Mouse (Mus musculus) CH12.LX (cell line): ENCODE measurements around the gene Mettl26. TPM values are rescaled to one million over a fixed set of nuclear protein-coding genes. Genes with fewer than 3 reads are reported as not detected.

Experiments used
- DNase-seq: peaks from one replicate; pipeline ENCODE4 v3.0.0-alpha.2; 2013; ENCODE audit errors: extremely low read depth
- H3K27ac ChIP-seq: 2 replicates; pipeline ENCODE4 v1.5.1; 2012; ENCODE audit warnings: low read depth, mild to moderate bottlenecking, control low read depth, moderate library complexity; ENCODE audit not compliant: insufficient read depth
- H3K27me3 ChIP-seq: replicated peaks from 2 replicates; pipeline ENCODE3; 2012; ENCODE audit warnings: inconsistent platforms
- H3K36me3 ChIP-seq, 2 experiments: replicated peaks in 1 of 2; 2 replicates each; pipeline versions ENCODE3 to v1.6.1; 2012; ENCODE audit warnings: inconsistent platforms in 1 of 2, low read length in 1 of 2, mild to moderate bottlenecking in 1 of 2, mixed read lengths in 1 of 2, moderate library complexity in 1 of 2; ENCODE audit not compliant: control insufficient read depth in 1 of 2, insufficient read depth in 1 of 2
- H3K4me1 ChIP-seq, 2 experiments: 2 replicates each; pipeline ENCODE4 v1.6.1; 2012; ENCODE audit warnings: inconsistent platforms in 1 of 2, moderate library complexity in 1 of 2; ENCODE audit not compliant: insufficient read depth in 2 of 2, control insufficient read depth in 1 of 2
- H3K4me2 ChIP-seq: 2 replicates; pipeline ENCODE4 v1.6.1; 2012; ENCODE audit warnings: low read depth, mild to moderate bottlenecking, control low read depth; ENCODE audit not compliant: poor library complexity, insufficient read depth, severe bottlenecking
- H3K4me3 ChIP-seq, 3 experiments: fragments of 150-350 bp in 1 of 3; sonication (generic) in 1 of 3; replicated peaks in 1 of 3; 2 replicates each; pipeline versions ENCODE3 to v1.5.1; 2011 to 2012; ENCODE audit warnings: low read depth in 2 of 3, low read length in 2 of 3, mild to moderate bottlenecking in 2 of 3, moderate library complexity in 2 of 3, control low read depth in 1 of 3, improper control_type of control experiment in 1 of 3, inconsistent platforms in 1 of 3, mixed read lengths in 1 of 3; ENCODE audit not compliant: poor library complexity in 1 of 3
- H3K79me2 ChIP-seq: replicated peaks from 2 replicates; pipeline ENCODE4 v1.6.1; 2012; ENCODE audit warnings: mild to moderate bottlenecking, moderate library complexity; ENCODE audit not compliant: control insufficient read depth, poor library complexity, insufficient read depth, severe bottlenecking; ENCODE audit errors: extremely low read depth
- H3K9ac ChIP-seq: 2 replicates; pipeline ENCODE4 v1.6.1; 2012; ENCODE audit warnings: low read depth, mild to moderate bottlenecking, control low read depth, moderate library complexity; ENCODE audit not compliant: insufficient read depth
- H3K9me3 ChIP-seq: replicated peaks from 2 replicates; pipeline ENCODE3; 2012; ENCODE audit warnings: low read length, inconsistent platforms, mixed read lengths
- BHLHE40 ChIP-seq: IDR thresholded peaks from 2 replicates; pipeline ENCODE4 v1.6.1; 2011; ENCODE audit warnings: mild to moderate bottlenecking, low read depth, low read length, improper control_type of control experiment
- CHD2 ChIP-seq: IDR thresholded peaks from 2 replicates; pipeline ENCODE4 v1.6.1; 2011; ENCODE audit warnings: low read length, improper control_type of control experiment
- CTCF ChIP-seq, 2 experiments: IDR thresholded peaks in 1 of 2; conservative IDR thresholded peaks in 1 of 2; 2 replicates each; pipeline ENCODE4 v1.5.1; 2011 to 2012; ENCODE audit warnings: low read depth in 2 of 2, low read length in 2 of 2, improper control_type of control experiment in 1 of 2, inconsistent platforms in 1 of 2, mild to moderate bottlenecking in 1 of 2, moderate library complexity in 1 of 2
- ELF1 ChIP-seq: IDR thresholded peaks from 2 replicates; pipeline ENCODE4 v1.6.1; 2014; ENCODE audit warnings: low read depth, mild to moderate bottlenecking, inconsistent platforms, low read length, improper control_type of control experiment
- EP300 ChIP-seq: IDR thresholded peaks from 2 replicates; pipeline ENCODE4 v1.6.1; 2011; ENCODE audit warnings: low read length, improper control_type of control experiment
- ETS1 ChIP-seq: conservative IDR thresholded peaks from 2 replicates; pipeline ENCODE4 v1.6.1; 2012; ENCODE audit warnings: low read depth, mild to moderate bottlenecking, inconsistent platforms, low read length, improper control_type of control experiment, moderate library complexity
- HCFC1 ChIP-seq: IDR thresholded peaks from 2 replicates; pipeline ENCODE4 v1.6.1; 2012; ENCODE audit warnings: low read depth, mild to moderate bottlenecking, inconsistent platforms, low read length, improper control_type of control experiment
- IRF4 ChIP-seq: IDR thresholded peaks from 2 replicates; pipeline ENCODE4 v1.6.1; 2014; ENCODE audit warnings: low read depth, mild to moderate bottlenecking, inconsistent platforms, low read length, improper control_type of control experiment
- MAFK ChIP-seq: IDR thresholded peaks from 2 replicates; pipeline ENCODE4 v1.6.1; 2011; ENCODE audit warnings: low read length, improper control_type of control experiment; ENCODE audit not compliant: insufficient replicate concordance
- MEF2A ChIP-seq: IDR thresholded peaks from 2 replicates; pipeline ENCODE4 v1.6.1; 2014; ENCODE audit warnings: low read depth, mild to moderate bottlenecking, inconsistent platforms, low read length, improper control_type of control experiment, borderline replicate concordance
- MXI1 ChIP-seq: IDR thresholded peaks from 2 replicates; pipeline ENCODE4 v1.6.1; 2011; ENCODE audit warnings: mild to moderate bottlenecking, low read depth, low read length, improper control_type of control experiment
- NRF1 ChIP-seq: IDR thresholded peaks from 2 replicates; pipeline ENCODE4 v1.6.1; 2014; ENCODE audit warnings: low read depth, mild to moderate bottlenecking, inconsistent platforms, low read length, improper control_type of control experiment, moderate library complexity
- POLR2A ChIP-seq: IDR thresholded peaks from 2 replicates; pipeline ENCODE4 v1.6.1; 2011; ENCODE audit warnings: low read depth, mild to moderate bottlenecking, improper control_type of control experiment, low read length
- POLR2AphosphoS2 ChIP-seq: IDR thresholded peaks from 2 replicates; pipeline ENCODE4 v1.6.1; 2011; ENCODE audit warnings: low read depth, low read length, improper control_type of control experiment
- RAD21 ChIP-seq: IDR thresholded peaks from 2 replicates; pipeline ENCODE4 v1.6.1; 2011; ENCODE audit warnings: low read depth, mild to moderate bottlenecking, low read length, improper control_type of control experiment, moderate library complexity
- RCOR1 ChIP-seq: conservative IDR thresholded peaks from 2 replicates; pipeline ENCODE4 v1.6.1; 2012; ENCODE audit warnings: low read depth, mild to moderate bottlenecking, inconsistent platforms, low read length, improper control_type of control experiment
- SMC3 ChIP-seq: IDR thresholded peaks from 2 replicates; pipeline ENCODE4 v1.6.1; 2011; ENCODE audit warnings: low read depth, low read length, improper control_type of control experiment
- TCF12 ChIP-seq: IDR thresholded peaks from 2 replicates; pipeline ENCODE4 v1.6.1; 2014; ENCODE audit warnings: low read depth, mild to moderate bottlenecking, inconsistent platforms, low read length, improper control_type of control experiment
- USF1 ChIP-seq: IDR thresholded peaks from 2 replicates; pipeline ENCODE4 v1.6.1; 2014; ENCODE audit warnings: low read depth, mild to moderate bottlenecking, inconsistent platforms, low read length, improper control_type of control experiment
- USF2 ChIP-seq: conservative IDR thresholded peaks from 2 replicates; pipeline ENCODE4 v1.6.1; 2011; ENCODE audit warnings: low read depth, low read length, improper control_type of control experiment
- ZC3H11A ChIP-seq: IDR thresholded peaks from 2 replicates; pipeline ENCODE4 v1.6.1; 2012; ENCODE audit warnings: low read depth, mild to moderate bottlenecking, inconsistent platforms, low read length, improper control_type of control experiment
- dilution Hi-C: fragments of 300-500 bp; cut with MboI; formaldehyde crosslinking; loops from 2 replicates; pipeline ENCODE4 v1.14.3; 2020; ENCODE audit warnings: low sequenced_read_pairs; ENCODE audit not compliant: extremely low pct_unique_long_range_greater_than_20kb, extremely low pct_ligation_motif_present
- in situ Hi-C: fragments of 300-500 bp; cut with MboI; formaldehyde crosslinking; loops from 3 replicates; pipeline ENCODE4 v1.14.3; 2019; ENCODE audit warnings: low sequenced_read_pairs, low pct_ligation_motif_present, low pct_unique_long_range_greater_than_20kb, mixed read lengths
- polyA plus RNA-seq: library from polyadenylated mRNA; unstranded; fragments of >175 nt; gene quantifications from 2 replicates; pipeline ENCODE4 v1.2.1, GENCODE M21; 2012; ENCODE audit warnings: low read depth; ENCODE audit not compliant: insufficient read length
- total RNA-seq, 2 experiments: library from RNA; depleted of rRNA; stranded (reverse); fragments of 300-350 nt in 1 of 2; fragments of >200 nt in 1 of 2; gene quantifications; 2 replicates each; pipeline ENCODE4 v1.2.3; 2012 to 2014

Mettl26 gene
- total and polyA plus RNA-seq, 3 experiments: 29.8 to 52.5 (median 33.0) TPM

DNA sequence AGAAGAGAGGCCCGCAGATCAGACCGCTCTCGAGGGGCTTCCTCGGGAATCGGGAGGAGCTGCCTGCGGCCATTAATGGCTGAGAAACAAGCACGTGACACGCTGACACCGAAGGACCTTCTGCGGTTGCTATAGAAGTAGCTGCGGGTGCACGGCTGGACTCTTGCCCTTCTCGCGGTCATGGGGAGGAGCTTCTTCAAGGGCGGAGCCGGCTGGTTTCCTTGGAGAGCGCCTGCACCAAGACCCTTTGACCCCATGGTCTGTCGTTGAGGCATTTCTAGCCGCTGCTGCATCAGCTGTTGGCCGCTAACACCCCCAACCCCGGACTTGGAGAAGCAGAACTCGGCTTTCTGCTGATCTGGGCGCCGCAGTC, 41.6 kb upstream of the Mettl26 start, which contains the start of gene Stub1:
TSS of gene Stub1 (minus strand) at position 114 of the 373 bp plus-strand sequence.
- Histone ChIP-seq H3K36me3 (peaks cover 53 to 77% of the 10 kb centered on the region in 2 experiments), H3K79me2 (peaks cover 14% of the 10 kb centered on the region), H3K27me3 (no peaks in the 10 kb centered on the region), H3K9me3 (no peaks in the 10 kb centered on the region), H3K9ac (peak within 1 kb of the TSS; percentile 90), H3K27ac (peak within 1 kb of the TSS; percentile 47), H3K4me3 (peak within 1 kb of the TSS; percentile 71 to 81 (median 81)), H3K4me2 (peak within 1 kb of the TSS; percentile 85), H3K4me1 (peaks cover 18 to 42% of the 10 kb centered on the region in 2 experiments)
- DNase-seq: peak; percentile 58
- 0 out of 2 replicates have a peak, but pooled peaks have one; percentile 5 for TF ChIP-seq CHD2
- TF ChIP-seq MEF2A: no peak
- 0 out of 2 replicates have a peak, but pooled peaks have one; percentile 5 for TF ChIP-seq POLR2AphosphoS2
- no peak; the same call in 1 of the 2 replicates for TF ChIP-seq TCF12
- in situ Hi-C loops (no loop called here), dilution Hi-C loops (no loop called here)

DNA sequence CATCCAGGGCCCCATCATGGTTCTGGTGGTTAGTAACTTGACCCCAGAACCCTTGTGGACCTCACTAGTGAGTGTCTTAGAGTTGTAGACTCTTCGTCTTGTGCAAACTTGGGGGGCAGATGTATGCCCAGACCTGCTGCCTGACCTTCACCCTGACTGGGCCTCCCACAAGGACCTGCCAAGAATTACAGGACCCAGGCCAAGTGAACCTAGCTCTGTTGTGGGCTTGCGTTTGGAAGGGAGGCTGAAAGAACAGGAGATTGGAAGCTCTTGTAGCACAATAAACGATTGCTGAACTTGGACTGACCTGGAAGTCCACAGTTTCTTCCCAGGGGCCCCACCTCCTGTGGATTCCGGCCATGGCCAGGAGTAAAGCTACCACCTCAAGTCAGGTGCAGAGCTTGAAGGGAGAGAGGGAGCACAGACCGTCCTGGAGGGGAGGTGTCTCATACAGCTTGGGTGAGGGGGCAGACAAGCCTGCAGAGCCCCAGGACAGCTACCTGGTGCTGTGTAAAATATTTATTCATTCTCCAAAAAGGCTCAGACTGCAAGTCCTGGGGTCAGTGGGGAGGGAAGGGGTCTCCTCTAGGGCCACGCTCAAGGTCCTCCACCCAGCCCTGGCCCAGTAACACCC, 40.8 kb upstream of the Mettl26 start:
- TF ChIP-seq USF2 (no peak), IRF4 (no peak), ZC3H11A (no peak), ELF1 (no peak), NRF1 (no peak), ETS1 (no peak), POLR2A (no peak), BHLHE40 (no peak), POLR2AphosphoS2 (no peak), MXI1 (no peak), MAFK (no peak), USF1 (no peak), EP300 (no peak), SMC3 (no peak), HCFC1 (no peak), CTCF (conservative IDR thresholded peaks at IDR 0.05 in 1 of 2, IDR thresholded peaks at IDR 0.05 in 1 of 2; ENCODE audit: low read depth in 2 of 2, low read length in 2 of 2) (no peak), RAD21 (no peak), RCOR1 (no peak), TCF12 (no peak)
- H3K27me3 ChIP-seq: no peaks in the 10 kb centered on the region
- dilution Hi-C loops: no loop called here
- H3K79me2 ChIP-seq: peaks cover 14% of the 10 kb centered on the region
- peak overlapping the region; percentile 33 for H3K4me2 ChIP-seq
- DNase-seq: no peak
- H3K4me1 ChIP-seq: peaks cover 16 to 40% of the 10 kb centered on the region in 2 experiments
- peaks cover 56 to 76% of the 10 kb centered on the region in 2 experiments for H3K36me3 ChIP-seq
- peak overlapping the region; percentile 84; the same call in 1 of the 2 replicates for H3K9ac ChIP-seq
- in situ Hi-C loops: no loop called here
- peak overlapping the region; percentile 69 to 81 (median 71) for H3K4me3 ChIP-seq
- no peaks in the 10 kb centered on the region for H3K9me3 ChIP-seq
- H3K27ac ChIP-seq: no peak overlapping the region
